Mouse (Mus musculus) heart, postnatal 25 days (tissue): ENCODE results near the gene Cdr1. TPM values are rescaled to one million over a fixed set of nuclear protein-coding genes. Genes with fewer than 3 reads are reported as not detected.

Experiments used
- DNase-seq: peaks from one replicate; pipeline ENCODE4 v3.0.0; 2022; ENCODE audit warnings: low spot score
- intact Hi-C: fragments of 180-260 bp; cut with DNase I; formaldehyde crosslinking; loops from one replicate; pipeline ENCODE4 v1.15.1; 2025
- microRNA-seq: library from miRNA; unstranded; fragments of <30 nt; microRNA quantifications from one replicate; pipeline ENCODE4 v1.2.0, GENCODE M21; 2022
- total RNA-seq, 2 experiments: library from RNA; stranded (reverse); gene quantifications; 2 replicates each; pipeline ENCODE4 v1.2.3; 2021

Gene Cdr1
- total RNA-seq = not detected

DNA sequence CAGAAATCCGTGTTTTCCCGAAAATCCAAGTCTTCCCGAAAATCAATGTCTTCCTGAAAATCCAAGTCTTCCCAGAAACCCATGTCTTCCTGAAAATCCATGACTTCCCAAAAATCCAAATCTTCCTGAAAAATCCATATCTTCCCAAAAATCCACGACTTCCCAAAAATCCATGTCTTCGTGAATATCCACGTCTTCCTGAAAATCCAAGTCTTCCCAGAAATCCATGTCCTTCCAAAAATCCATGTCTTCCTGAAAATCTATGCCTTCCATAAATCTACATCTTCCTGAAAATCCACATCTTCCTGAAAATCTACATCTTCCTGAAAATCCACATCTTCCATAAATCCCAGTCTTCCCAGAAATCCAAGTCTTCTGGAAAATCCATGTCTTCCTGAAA is at the start of gene Cdr1:
Cdr1 (minus strand) TSS at position 101 of the 400 bp plus-strand sequence.
- intact Hi-C loops = no loop called here
- DNase-seq = no peak

- no peak for DNase-seq
- intact Hi-C loops = no loop called here
These were observed 511 bp upstream of the Cdr1 start for GRCm38 (mm10) chrX:61185869-61186268.

DNA sequence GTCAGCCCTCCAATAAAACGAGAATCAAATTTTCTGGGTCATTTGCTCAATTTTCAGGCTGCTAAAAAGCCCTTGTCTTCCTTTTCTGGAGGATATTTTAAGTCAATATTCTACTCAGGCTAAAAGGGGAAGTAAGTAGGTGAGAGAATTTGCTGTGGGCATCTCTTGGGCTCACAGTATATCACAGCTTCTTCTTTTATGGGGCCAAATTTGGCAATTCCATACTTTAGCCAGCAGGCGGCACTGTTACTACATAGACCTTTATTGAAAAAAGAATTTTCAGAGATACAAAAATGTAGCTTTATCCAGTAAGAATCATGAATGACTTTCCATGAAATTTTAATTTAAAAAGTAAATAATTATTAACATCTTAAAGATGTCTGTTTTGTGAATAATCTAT is 18.8 kb downstream of the Cdr1 start:
- DNase-seq = no peak

GRCm38 (mm10) chrX:61161249-61161648 is 24.1 kb downstream of the Cdr1 start:
- intact Hi-C loops = no loop called here
- no peak for DNase-seq

More for the DNA sequence above, 18.8 kb downstream of the Cdr1 start:
- intact Hi-C loops = no loop called here

GRCm38 (mm10) chrX:61154657-61155256 is 30.6 kb downstream of the Cdr1 start:
- DNase-seq = no peak
- intact Hi-C loops = no loop called here

DNA sequence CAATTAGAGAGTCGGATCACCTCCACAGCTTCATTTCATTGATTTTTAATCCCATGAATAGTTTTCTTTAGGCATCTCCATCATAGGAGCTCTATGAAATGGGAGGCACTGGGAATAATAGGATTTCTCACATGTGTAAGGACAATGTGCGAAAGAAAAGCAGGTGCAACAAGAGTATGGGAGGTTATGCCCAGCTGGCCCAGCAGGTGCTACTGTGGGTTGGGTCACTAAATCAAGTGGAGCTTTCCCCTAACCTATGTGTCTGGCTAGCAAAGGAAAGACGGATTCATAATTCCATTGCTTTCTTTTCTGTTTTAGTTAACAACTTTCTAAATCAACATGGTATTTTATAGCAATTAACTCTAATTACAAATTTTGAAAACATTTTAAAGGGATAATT is 31.1 kb downstream of the Cdr1 start:
- intact Hi-C loops = no loop called here
- no peak for DNase-seq

- intact Hi-C loops = no loop called here
These were observed 38.8 kb downstream of the Cdr1 start for GRCm38 (mm10) chrX:61146569-61146968.

DNA sequence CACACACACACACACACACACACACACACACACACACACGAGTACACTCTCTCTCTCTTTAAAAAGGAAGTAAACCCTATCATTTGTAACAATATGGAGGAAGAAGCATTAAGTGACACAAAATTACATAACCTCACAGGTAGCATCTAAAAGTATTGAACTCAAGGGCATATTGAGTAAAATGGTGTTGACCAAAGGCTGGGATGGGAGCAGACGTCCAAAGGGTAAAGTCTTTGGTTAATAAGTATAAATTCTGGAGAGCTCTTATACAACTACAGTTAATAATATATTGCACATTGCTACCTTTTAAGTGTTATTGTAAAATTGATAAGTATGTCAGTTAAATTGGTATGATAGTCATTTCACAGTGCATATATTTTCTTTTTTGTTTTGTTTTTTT is 39.9 kb downstream of the Cdr1 start:
- no peak for DNase-seq
- intact Hi-C loops = no loop called here

More at GRCm38 (mm10) chrX:61146569-61146968, 38.8 kb downstream of the Cdr1 start:
- DNase-seq = no peak

GRCm38 (mm10) chrX:61134592-61134991 is 50.8 kb downstream of the Cdr1 start:
- intact Hi-C loops = no loop called here
- DNase-seq = no peak

Small RNA genes within 50 kb of the gene (microRNA-seq; reads per million reads assigned to microRNA genes)
- gene Gm24396 = not detected
